24 mouse cellular contexts compared by ENCODE assay signal in the genomic region with DNA sequence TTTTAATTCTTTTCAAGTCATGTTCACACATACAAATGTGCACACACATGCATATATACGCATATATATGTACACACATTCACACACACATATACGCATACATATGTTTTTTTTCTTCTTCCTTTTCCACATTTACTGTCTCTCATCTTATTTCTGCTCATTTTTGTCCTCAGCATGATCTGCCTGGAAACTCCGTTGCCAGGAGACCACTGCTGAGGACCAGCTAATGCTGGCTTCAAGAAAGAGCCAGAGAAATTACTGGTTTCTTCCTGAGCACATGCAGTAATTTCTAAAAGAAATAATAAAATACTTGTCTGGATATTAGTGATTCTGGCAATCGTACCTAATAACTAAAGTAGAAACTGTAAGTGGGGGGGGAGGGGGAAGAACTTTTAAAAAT.
DNase-seq lines count a peak whose midpoint lies in the region; ATAC-seq and TF ChIP-seq lines count a peak whose summit lies in the region.
"Had no signal": no experiment of that assay in that cellular context is flagged by ENCODE, and none has a peak within 500 bp of the region (broad histone marks: within the 10 kb centered on the region; RNA-seq: fewer than 3 reads in every experiment).

No protein-coding gene starts in this region.

- H3K4me2 ChIP-seq in hindbrain, postnatal 0 days (ENCODE audit: low read depth, low read length), result no peak overlapping the region
- no peak overlapping the region for H3K4me2 ChIP-seq in hindbrain, embryonic 16.5 days (ENCODE audit: low read length)
- no peak overlapping the region for H3K4me2 ChIP-seq in midbrain, embryonic 15.5 days
- H3K4me2 ChIP-seq in midbrain, embryonic 13.5 days (replicated peaks), result no peak overlapping the region
- H3K4me2 ChIP-seq: embryonic facial prominence, embryonic 12.5 days; embryonic facial prominence, embryonic 15.5 days; forebrain, embryonic 12.5 days; heart, embryonic 12.5 days; heart, embryonic 15.5 days; hindbrain, embryonic 14.5 days; intestine, embryonic 15.5 days had no signal

- no peaks in the 10 kb centered on the region for H3K36me3 ChIP-seq in hindbrain, postnatal 0 days (ENCODE audit: insufficient read depth, low read length)
- H3K36me3 ChIP-seq in hindbrain, embryonic 16.5 days (ENCODE audit: control insufficient read depth, insufficient read depth, low read length), result no peaks in the 10 kb centered on the region
- H3K36me3 ChIP-seq in midbrain, embryonic 15.5 days (replicated peaks), result no peaks in the 10 kb centered on the region
- no peaks in the 10 kb centered on the region for H3K36me3 ChIP-seq in midbrain, embryonic 13.5 days
- H3K36me3 ChIP-seq: embryonic facial prominence, embryonic 12.5 days; embryonic facial prominence, embryonic 15.5 days; forebrain, embryonic 12.5 days; heart, embryonic 12.5 days; heart, embryonic 15.5 days; intestine, embryonic 15.5 days had no signal

- no peaks in the 10 kb centered on the region for H3K27me3 ChIP-seq in hindbrain, postnatal 0 days (ENCODE audit: insufficient read depth, low read length)
- H3K27me3 ChIP-seq in hindbrain, embryonic 16.5 days (replicated peaks; ENCODE audit: control insufficient read depth, insufficient read depth, low read length), result no peaks in the 10 kb centered on the region
- no peaks in the 10 kb centered on the region for H3K27me3 ChIP-seq in midbrain, embryonic 15.5 days (replicated peaks)
- no peaks in the 10 kb centered on the region for H3K27me3 ChIP-seq in midbrain, embryonic 13.5 days
- H3K27me3 ChIP-seq: embryonic facial prominence, embryonic 12.5 days; embryonic facial prominence, embryonic 15.5 days; forebrain, embryonic 12.5 days; heart, embryonic 12.5 days; heart, embryonic 15.5 days; intestine, embryonic 15.5 days had no signal

- 0 out of 2 replicates have a peak, but pooled peaks cover 4% of the 10 kb centered on the region for H3K4me1 ChIP-seq in hindbrain, postnatal 0 days (ENCODE audit: insufficient read depth, low read length)
- H3K4me1 ChIP-seq in hindbrain, embryonic 16.5 days (ENCODE audit: control insufficient read depth, insufficient read depth, low read depth, low read length), result no peaks in the 10 kb centered on the region
- H3K4me1 ChIP-seq in midbrain, embryonic 15.5 days, result no peaks in the 10 kb centered on the region
- no peaks in the 10 kb centered on the region for H3K4me1 ChIP-seq in midbrain, embryonic 13.5 days (replicated peaks)
- H3K4me1 ChIP-seq: embryonic facial prominence, embryonic 12.5 days; embryonic facial prominence, embryonic 15.5 days; forebrain, embryonic 12.5 days; heart, embryonic 12.5 days; heart, embryonic 15.5 days; intestine, embryonic 15.5 days had no signal

- DNase-seq in hindbrain, postnatal 0 days (ENCODE audit: low spot score), result peak; percentile 41
- DNase-seq in brain, adult 2 months (ENCODE audit: low read depth, low spot score), result peak; percentile 45
- peak; percentile 58 for DNase-seq in brain, embryonic 14.5 days (ENCODE audit: low read depth)
- DNase-seq in lung, postnatal 36 days, result no peak
- DNase-seq: adrenal gland, adult 2 months; adrenal gland, postnatal 14 days; cerebellum, adult 2 months; cerebellum, adult 9-11 months; cerebellum, postnatal 25 days; gastrocnemius, postnatal 25 days; heart, adult 18-20 months; heart, postnatal 10 days; heart, postnatal 4 days had no signal

- no peak overlapping the region for H3K27ac ChIP-seq in hindbrain, postnatal 0 days
- H3K27ac ChIP-seq in hindbrain, embryonic 16.5 days (ENCODE audit: low read depth, low read length), result no peak overlapping the region
- no peak overlapping the region for H3K27ac ChIP-seq in midbrain, embryonic 15.5 days
- H3K27ac ChIP-seq in midbrain, embryonic 13.5 days, result no peak overlapping the region
- H3K27ac ChIP-seq: embryonic facial prominence, embryonic 12.5 days; embryonic facial prominence, embryonic 15.5 days; forebrain, embryonic 12.5 days; heart, embryonic 15.5 days; hindbrain, embryonic 14.5 days; intestine, embryonic 15.5 days had no signal

- no peak overlapping the region for H3K9ac ChIP-seq in hindbrain, postnatal 0 days (replicated peaks; ENCODE audit: low read length)
- H3K9ac ChIP-seq in hindbrain, embryonic 16.5 days (ENCODE audit: low read depth, low read length), result no peak overlapping the region
- H3K9ac ChIP-seq in midbrain, embryonic 15.5 days, result no peak overlapping the region
- no peak overlapping the region for H3K9ac ChIP-seq in midbrain, embryonic 13.5 days (replicated peaks)
- H3K9ac ChIP-seq: embryonic facial prominence, embryonic 12.5 days; embryonic facial prominence, embryonic 15.5 days; forebrain, embryonic 12.5 days; heart, embryonic 12.5 days; heart, embryonic 15.5 days; hindbrain, embryonic 14.5 days; intestine, embryonic 15.5 days had no signal

- H3K9me3 ChIP-seq in hindbrain, postnatal 0 days (ENCODE audit: low read length), result no peaks in the 10 kb centered on the region
- no peaks in the 10 kb centered on the region for H3K9me3 ChIP-seq in hindbrain, embryonic 16.5 days (ENCODE audit: control insufficient read depth, low read length)
- H3K9me3 ChIP-seq in midbrain, embryonic 15.5 days, result no peaks in the 10 kb centered on the region
- no peaks in the 10 kb centered on the region for H3K9me3 ChIP-seq in midbrain, embryonic 13.5 days
- H3K9me3 ChIP-seq: embryonic facial prominence, embryonic 12.5 days; embryonic facial prominence, embryonic 15.5 days; forebrain, embryonic 12.5 days; heart, embryonic 12.5 days; heart, embryonic 15.5 days; intestine, embryonic 15.5 days had no signal

- 0 out of 2 replicates have a peak, but pooled peaks have one; percentile 51 for ATAC-seq in hindbrain, postnatal 0 days
- ATAC-seq in hindbrain, embryonic 16.5 days, result no peak
- peak; percentile 51; the same call in 1 of the 2 replicates for ATAC-seq in midbrain, embryonic 15.5 days (replicated peaks)
- ATAC-seq in midbrain, embryonic 13.5 days, result no peak
- ATAC-seq: CD4-positive, CD25-positive, alpha-beta regulatory T cell, adult 4 months; intestine, embryonic 15.5 days had no signal

- H3K4me3 ChIP-seq in hindbrain, postnatal 0 days (ENCODE audit: low read length), result no peak overlapping the region
- H3K4me3 ChIP-seq in hindbrain, embryonic 16.5 days (ENCODE audit: low read length), result no peak overlapping the region
- H3K4me3 ChIP-seq in midbrain, embryonic 15.5 days, result no peak overlapping the region
- no peak overlapping the region for H3K4me3 ChIP-seq in midbrain, embryonic 13.5 days (replicated peaks)
- H3K4me3 ChIP-seq: embryonic facial prominence, embryonic 12.5 days; embryonic facial prominence, embryonic 15.5 days; forebrain, embryonic 12.5 days; heart, embryonic 12.5 days; heart, embryonic 15.5 days; intestine, embryonic 15.5 days had no signal

- no peak for TF ChIP-seq CTCF in hindbrain, postnatal 0 days (IDR thresholded peaks at IDR 0.05; ENCODE audit: low read depth)
- TF ChIP-seq CTCF in brain, embryonic 14.5 days (IDR thresholded peaks at IDR 0.05; ENCODE audit: borderline replicate concordance, extremely low read depth, insufficient read depth, insufficient read length), result no peak

- 54% methylated on average over 4 of the region's 4 CpGs for WGBS in hindbrain, postnatal 0 days
- WGBS in hindbrain, embryonic 16.5 days, result 77% methylated on average over 4 of the region's 4 CpGs
- 73% methylated on average over 4 of the region's 4 CpGs for WGBS in midbrain, embryonic 15.5 days
- 81% methylated on average over 4 of the region's 4 CpGs for WGBS in midbrain, embryonic 13.5 days

- TF ChIP-seq POLR2A in brain, embryonic 14.5 days (IDR thresholded peaks at IDR 0.05; ENCODE audit: borderline replicate concordance, extremely low read depth, insufficient read depth, insufficient read length, poor library complexity, severe bottlenecking), result no peak

Comparison
In these comparisons a context has a peak if more than half of its experiments do, and no peak if none do; other contexts are left out.
1. ATAC-seq: peak in hindbrain, postnatal 0 days (single experiment) and midbrain, embryonic 15.5 days (single experiment); none in hindbrain, embryonic 16.5 days (single experiment) and midbrain, embryonic 13.5 days (single experiment).